Mouse (Mus musculus): ENCODE measurements at regions not wholly inside any gene's neighbourhood (a gene's known extent, or its start where the extent isn't known, plus 50 kb on each side); places are given as distances from the start of the nearest gene placed in this dataset.

DNA sequence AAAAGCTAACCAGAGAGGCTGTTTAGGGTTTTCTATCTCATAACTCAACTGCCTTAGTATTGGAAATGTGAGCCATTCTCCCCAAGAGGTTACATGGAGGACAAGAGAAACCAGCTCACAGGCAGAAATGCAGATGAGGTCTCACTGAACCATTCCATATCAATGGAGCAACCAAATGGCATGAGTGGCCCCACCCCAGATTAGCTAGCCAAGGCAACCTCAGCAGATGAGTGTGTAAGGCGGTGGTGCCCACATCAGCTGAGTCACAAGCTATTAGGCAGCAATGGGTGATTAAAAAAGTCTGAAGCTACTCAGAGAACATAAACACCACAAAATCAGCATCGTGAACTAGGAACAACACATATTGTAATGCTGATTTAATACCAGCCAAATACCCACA is 133.2 kb downstream of the Lpin1 start:
- Histone ChIP-seq H3K27ac (ENCODE audit: insufficient read depth, low read length) (no peak overlapping the region), H3K4me1 (ENCODE audit: control insufficient read depth, insufficient read depth, low read length) (peaks cover 7% of the 10 kb centered on the region; the same call in 1 of the 2 replicates), H3K4me3 (ENCODE audit: insufficient read depth, low read length) (no peak overlapping the region)
- TF ChIP-seq POLR2A (IDR thresholded peaks at IDR 0.05; ENCODE audit: low read depth, low read length) (no peak), CTCF (IDR thresholded peaks at IDR 0.05; ENCODE audit: borderline replicate concordance, insufficient read depth, low read length) (no peak)

DNA sequence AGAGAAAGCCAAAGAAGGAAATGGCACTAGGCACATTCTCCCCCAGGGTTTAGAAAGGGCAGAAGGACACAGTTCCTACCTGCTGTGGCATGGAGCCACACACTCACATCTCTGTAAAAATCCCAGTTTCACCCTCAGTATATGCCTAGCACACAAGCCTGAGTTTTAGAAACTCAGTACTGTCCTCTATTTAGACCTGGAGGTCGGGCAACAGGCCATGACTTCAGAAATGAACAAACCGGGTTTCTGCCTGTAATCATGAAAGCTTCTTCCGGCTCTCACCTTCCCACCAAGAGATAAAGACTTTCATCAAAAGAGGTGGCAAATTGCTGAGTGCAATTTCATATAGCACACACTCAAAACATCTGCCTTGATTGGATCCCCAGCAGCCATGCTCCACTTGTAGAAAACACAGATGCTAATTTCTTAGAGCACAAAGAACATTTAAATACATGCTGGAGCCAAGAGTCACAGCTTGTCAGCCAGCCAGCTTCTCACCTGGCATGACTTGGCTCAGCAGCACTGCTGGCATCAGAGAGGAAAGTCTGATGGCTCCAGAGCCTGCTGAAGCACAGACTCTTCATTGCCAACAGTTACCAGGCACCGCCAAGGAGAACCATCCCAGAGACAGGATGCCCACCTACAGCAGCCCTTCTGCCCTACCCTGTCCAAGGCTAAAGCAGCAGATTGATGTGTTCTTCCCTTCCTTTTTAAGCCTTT is 136.2 kb downstream of the Lpin1 start:
- Histone ChIP-seq H3K27ac (ENCODE audit: insufficient read depth, low read length) (no peak overlapping the region), H3K4me1 (ENCODE audit: control insufficient read depth, insufficient read depth, low read length) (peaks cover 7% of the 10 kb centered on the region; the same call in 1 of the 2 replicates), H3K4me3 (ENCODE audit: insufficient read depth, low read length) (no peak overlapping the region)
- no peak for TF ChIP-seq CTCF (IDR thresholded peaks at IDR 0.05; ENCODE audit: borderline replicate concordance, insufficient read depth, low read length)
- no peak for TF ChIP-seq POLR2A (IDR thresholded peaks at IDR 0.05; ENCODE audit: low read depth, low read length)

- H3K4me3 ChIP-seq (ENCODE audit: insufficient read depth, low read length), result no peak overlapping the region
- no peak overlapping the region for H3K27ac ChIP-seq (ENCODE audit: insufficient read depth, low read length)
- TF ChIP-seq CTCF (IDR thresholded peaks at IDR 0.05; ENCODE audit: borderline replicate concordance, insufficient read depth, low read length), result no peak
- no peaks in the 10 kb centered on the region for H3K4me1 ChIP-seq (ENCODE audit: control insufficient read depth, insufficient read depth, low read length)
Measured at GRCm38 (mm10) chr12:16457419-16457818, 153.3 kb downstream of the Lpin1 start.

DNA sequence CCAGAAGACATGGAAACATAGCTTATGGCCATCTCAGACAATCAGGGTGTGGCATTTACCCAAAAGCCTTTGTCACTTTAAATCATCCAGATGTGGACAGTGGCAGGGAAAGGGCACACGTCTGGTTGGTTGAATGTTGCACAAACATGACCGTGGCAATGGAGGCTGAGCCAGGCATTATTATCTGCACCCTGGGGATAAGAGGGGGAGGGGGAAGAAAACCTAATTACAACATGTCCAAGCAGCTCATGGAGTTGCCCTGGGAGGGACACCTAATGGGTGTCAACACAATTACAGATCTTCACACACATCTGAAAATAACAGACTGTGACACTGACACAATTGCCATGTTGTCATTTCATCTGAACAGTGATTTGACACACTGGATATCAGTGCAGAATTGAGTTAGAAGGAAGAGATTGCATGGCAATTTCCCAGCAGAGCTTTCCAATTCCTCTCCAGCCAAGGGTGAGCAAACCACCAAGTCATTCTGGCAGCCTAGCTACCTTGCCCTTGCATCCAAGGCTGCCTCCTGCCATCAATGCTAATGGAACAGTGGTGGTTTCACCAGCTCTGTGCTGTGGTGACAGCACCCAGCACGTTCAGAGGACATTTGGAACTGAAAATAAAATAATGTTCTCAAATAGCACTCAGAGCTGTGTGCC is 159.9 kb downstream of the Lpin1 start:
- Histone ChIP-seq H3K4me1 (ENCODE audit: control insufficient read depth, insufficient read depth, low read length) (no peaks in the 10 kb centered on the region), H3K4me3 (ENCODE audit: insufficient read depth, low read length) (no peak overlapping the region), H3K27ac (ENCODE audit: insufficient read depth, low read length) (no peak overlapping the region)
- TF ChIP-seq CTCF (IDR thresholded peaks at IDR 0.05; ENCODE audit: borderline replicate concordance, insufficient read depth, low read length) (no peak), POLR2A (IDR thresholded peaks at IDR 0.05; ENCODE audit: low read depth, low read length) (no peak)

- TF ChIP-seq POLR2A (IDR thresholded peaks at IDR 0.05; ENCODE audit: low read depth, low read length) (no peak), CTCF (IDR thresholded peaks at IDR 0.05; ENCODE audit: borderline replicate concordance, insufficient read depth, low read length) (no peak)
- Histone ChIP-seq H3K27ac (ENCODE audit: insufficient read depth, low read length) (no peak overlapping the region), H3K4me3 (ENCODE audit: insufficient read depth, low read length) (no peak overlapping the region), H3K4me1 (ENCODE audit: control insufficient read depth, insufficient read depth, low read length) (no peaks in the 10 kb centered on the region)
Measured at GRCm38 (mm10) chr12:16438717-16439116, 172.0 kb downstream of the Lpin1 start.

- no peak overlapping the region for H3K4me3 ChIP-seq (ENCODE audit: insufficient read depth, low read length)
- H3K4me1 ChIP-seq (ENCODE audit: control insufficient read depth, insufficient read depth, low read length), result no peaks in the 10 kb centered on the region
- H3K27ac ChIP-seq (ENCODE audit: insufficient read depth, low read length), result no peak overlapping the region
- no peak for TF ChIP-seq POLR2A (IDR thresholded peaks at IDR 0.05; ENCODE audit: low read depth, low read length)
- no peak for TF ChIP-seq CTCF (IDR thresholded peaks at IDR 0.05; ENCODE audit: borderline replicate concordance, insufficient read depth, low read length)
Measured at GRCm38 (mm10) chr12:16436961-16437360, 173.8 kb downstream of the Lpin1 start.

DNA sequence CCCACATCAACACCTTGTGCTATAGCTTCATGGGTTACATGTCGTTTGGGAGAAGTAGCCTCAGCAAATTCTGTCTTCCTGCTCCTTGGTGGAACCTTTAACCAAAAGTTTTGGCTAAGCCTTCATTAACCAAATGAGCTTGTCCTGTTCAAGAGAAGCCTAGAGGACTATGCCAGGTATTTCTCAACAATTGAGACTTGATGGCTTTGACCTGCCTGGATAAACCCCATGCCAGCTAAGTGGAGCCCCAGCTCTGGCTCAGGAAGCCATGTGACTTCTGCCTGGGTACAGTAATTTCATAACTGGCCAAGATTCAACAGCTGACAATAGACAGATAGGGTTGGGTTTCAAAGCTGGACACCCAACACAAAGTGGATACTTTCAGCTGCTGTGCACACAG is 174.5 kb downstream of the Lpin1 start:
- Histone ChIP-seq H3K4me1 (ENCODE audit: control insufficient read depth, insufficient read depth, low read length) (no peaks in the 10 kb centered on the region), H3K4me3 (ENCODE audit: insufficient read depth, low read length) (no peak overlapping the region), H3K27ac (ENCODE audit: insufficient read depth, low read length) (no peak overlapping the region)
- no peak for TF ChIP-seq POLR2A (IDR thresholded peaks at IDR 0.05; ENCODE audit: low read depth, low read length)
- TF ChIP-seq CTCF (IDR thresholded peaks at IDR 0.05; ENCODE audit: borderline replicate concordance, insufficient read depth, low read length), result no peak

DNA sequence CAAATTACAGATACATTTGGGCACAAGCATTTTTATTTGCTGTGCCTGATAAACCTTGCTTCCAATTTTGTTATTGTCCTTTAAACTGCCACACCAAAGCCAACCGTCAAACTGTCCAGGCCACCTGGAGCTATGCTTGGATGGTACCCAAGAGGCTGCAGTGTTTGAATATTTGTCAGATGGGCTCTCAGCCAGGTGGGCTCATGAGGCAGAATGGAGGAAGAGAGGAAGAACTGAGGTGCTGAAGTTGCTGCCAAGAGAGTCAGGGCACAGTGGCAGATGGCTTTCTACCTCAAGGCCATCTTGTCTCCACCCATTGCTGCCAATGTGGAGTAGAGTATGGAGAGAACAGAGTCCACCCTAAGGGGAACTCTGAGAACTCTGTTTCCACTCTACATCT is 176.0 kb downstream of the Lpin1 start:
- Histone ChIP-seq H3K27ac (ENCODE audit: insufficient read depth, low read length) (no peak overlapping the region), H3K4me3 (ENCODE audit: insufficient read depth, low read length) (no peak overlapping the region), H3K4me1 (ENCODE audit: control insufficient read depth, insufficient read depth, low read length) (no peaks in the 10 kb centered on the region)
- TF ChIP-seq POLR2A (IDR thresholded peaks at IDR 0.05; ENCODE audit: low read depth, low read length) (no peak), CTCF (IDR thresholded peaks at IDR 0.05; ENCODE audit: borderline replicate concordance, insufficient read depth, low read length) (no peak)

- TF ChIP-seq POLR2A (IDR thresholded peaks at IDR 0.05; ENCODE audit: low read depth, low read length) (no peak), CTCF (IDR thresholded peaks at IDR 0.05; ENCODE audit: borderline replicate concordance, insufficient read depth, low read length) (no peak)
- Histone ChIP-seq H3K4me3 (ENCODE audit: insufficient read depth, low read length) (no peak overlapping the region), H3K4me1 (ENCODE audit: control insufficient read depth, insufficient read depth, low read length) (no peaks in the 10 kb centered on the region), H3K27ac (ENCODE audit: insufficient read depth, low read length) (no peak overlapping the region)
Measured at GRCm38 (mm10) chr12:16434225-16434624, 176.5 kb downstream of the Lpin1 start.

DNA sequence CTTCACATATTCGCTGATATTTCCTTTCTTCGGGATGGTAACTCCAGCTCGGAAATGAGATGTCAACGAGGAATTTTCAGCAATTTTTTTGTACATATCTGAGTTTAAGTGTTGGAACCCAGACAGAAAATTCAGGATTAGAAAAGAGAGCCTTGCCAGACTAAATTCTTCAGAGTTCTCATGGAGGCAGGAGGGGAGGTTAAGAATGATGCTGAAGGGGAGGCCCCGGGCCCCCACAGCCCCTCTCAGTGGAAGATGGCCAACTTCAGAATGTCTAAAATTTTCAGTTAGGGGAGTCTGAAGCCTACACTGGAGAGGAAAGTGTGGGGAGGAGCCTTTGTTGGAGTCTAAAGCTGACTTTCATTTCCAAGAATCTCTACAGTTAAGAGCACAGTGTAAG is 184.8 kb downstream of the Lpin1 start:
- Histone ChIP-seq H3K27ac (ENCODE audit: insufficient read depth, low read length) (peak overlapping the region; percentile 55; the same call in 1 of the 2 replicates), H3K4me3 (ENCODE audit: insufficient read depth, low read length) (no peak overlapping the region), H3K4me1 (ENCODE audit: control insufficient read depth, insufficient read depth, low read length) (peaks cover 3% of the 10 kb centered on the region; the same call in 1 of the 2 replicates)
- TF ChIP-seq POLR2A (IDR thresholded peaks at IDR 0.05; ENCODE audit: low read depth, low read length) (no peak), CTCF (IDR thresholded peaks at IDR 0.05; ENCODE audit: borderline replicate concordance, insufficient read depth, low read length) (no peak)
